Mouse (Mus musculus) CH12.LX (cell line): Measurements from ENCODE around the gene Ripk1. TPM values are rescaled to one million over a fixed set of nuclear protein-coding genes. Genes with fewer than 3 reads are reported as not detected.

Experiments
- DNase-seq: peaks from one replicate; pipeline ENCODE4 v3.0.0-alpha.2; 2013; ENCODE audit errors: extremely low read depth
- H3K27ac ChIP-seq: 2 replicates; pipeline ENCODE4 v1.5.1; 2012; ENCODE audit warnings: low read depth, mild to moderate bottlenecking, control low read depth, moderate library complexity; ENCODE audit not compliant: insufficient read depth
- H3K27me3 ChIP-seq: replicated peaks from 2 replicates; pipeline ENCODE3; 2012; ENCODE audit warnings: inconsistent platforms
- H3K36me3 ChIP-seq, 2 experiments: replicated peaks in 1 of 2; 2 replicates each; pipeline versions ENCODE3 to v1.6.1; 2012; ENCODE audit warnings: inconsistent platforms in 1 of 2, low read length in 1 of 2, mild to moderate bottlenecking in 1 of 2, mixed read lengths in 1 of 2, moderate library complexity in 1 of 2; ENCODE audit not compliant: control insufficient read depth in 1 of 2, insufficient read depth in 1 of 2
- H3K4me1 ChIP-seq, 2 experiments: 2 replicates each; pipeline ENCODE4 v1.6.1; 2012; ENCODE audit warnings: inconsistent platforms in 1 of 2, moderate library complexity in 1 of 2; ENCODE audit not compliant: insufficient read depth in 2 of 2, control insufficient read depth in 1 of 2
- H3K4me2 ChIP-seq: 2 replicates; pipeline ENCODE4 v1.6.1; 2012; ENCODE audit warnings: low read depth, mild to moderate bottlenecking, control low read depth; ENCODE audit not compliant: poor library complexity, insufficient read depth, severe bottlenecking
- H3K4me3 ChIP-seq, 3 experiments: fragments of 150-350 bp in 1 of 3; sonication (generic) in 1 of 3; replicated peaks in 1 of 3; 2 replicates each; pipeline versions ENCODE3 to v1.5.1; 2011 to 2012; ENCODE audit warnings: low read depth in 2 of 3, low read length in 2 of 3, mild to moderate bottlenecking in 2 of 3, moderate library complexity in 2 of 3, control low read depth in 1 of 3, improper control_type of control experiment in 1 of 3, inconsistent platforms in 1 of 3, mixed read lengths in 1 of 3; ENCODE audit not compliant: poor library complexity in 1 of 3
- H3K79me2 ChIP-seq: replicated peaks from 2 replicates; pipeline ENCODE4 v1.6.1; 2012; ENCODE audit warnings: mild to moderate bottlenecking, moderate library complexity; ENCODE audit not compliant: control insufficient read depth, poor library complexity, insufficient read depth, severe bottlenecking; ENCODE audit errors: extremely low read depth
- H3K9ac ChIP-seq: 2 replicates; pipeline ENCODE4 v1.6.1; 2012; ENCODE audit warnings: low read depth, mild to moderate bottlenecking, control low read depth, moderate library complexity; ENCODE audit not compliant: insufficient read depth
- H3K9me3 ChIP-seq: replicated peaks from 2 replicates; pipeline ENCODE3; 2012; ENCODE audit warnings: low read length, inconsistent platforms, mixed read lengths
- BHLHE40 ChIP-seq: IDR thresholded peaks from 2 replicates; pipeline ENCODE4 v1.6.1; 2011; ENCODE audit warnings: mild to moderate bottlenecking, low read depth, low read length, improper control_type of control experiment
- E2F4 ChIP-seq: IDR thresholded peaks from 2 replicates; pipeline ENCODE4 v1.6.1; 2011; ENCODE audit warnings: low read depth, low read length, improper control_type of control experiment; ENCODE audit not compliant: insufficient replicate concordance
- EP300 ChIP-seq: IDR thresholded peaks from 2 replicates; pipeline ENCODE4 v1.6.1; 2011; ENCODE audit warnings: low read length, improper control_type of control experiment
- ETS1 ChIP-seq: conservative IDR thresholded peaks from 2 replicates; pipeline ENCODE4 v1.6.1; 2012; ENCODE audit warnings: low read depth, mild to moderate bottlenecking, inconsistent platforms, low read length, improper control_type of control experiment, moderate library complexity
- HCFC1 ChIP-seq: IDR thresholded peaks from 2 replicates; pipeline ENCODE4 v1.6.1; 2012; ENCODE audit warnings: low read depth, mild to moderate bottlenecking, inconsistent platforms, low read length, improper control_type of control experiment
- IRF4 ChIP-seq: IDR thresholded peaks from 2 replicates; pipeline ENCODE4 v1.6.1; 2014; ENCODE audit warnings: low read depth, mild to moderate bottlenecking, inconsistent platforms, low read length, improper control_type of control experiment
- JUND ChIP-seq: conservative IDR thresholded peaks from 2 replicates; pipeline ENCODE4 v1.6.1; 2011; ENCODE audit warnings: low read depth, low read length, improper control_type of control experiment
- KAT2A ChIP-seq: IDR thresholded peaks from 2 replicates; pipeline ENCODE4 v1.6.1; 2012; ENCODE audit warnings: low read length, improper control_type of control experiment, inconsistent platforms; ENCODE audit not compliant: insufficient replicate concordance
- MAX ChIP-seq: IDR thresholded peaks from 2 replicates; pipeline ENCODE4 v1.6.1; 2011; ENCODE audit warnings: low read length, improper control_type of control experiment
- MAZ ChIP-seq: IDR thresholded peaks from 2 replicates; pipeline ENCODE4 v1.6.1; 2012; ENCODE audit warnings: low read depth, mild to moderate bottlenecking, inconsistent platforms, low read length, improper control_type of control experiment, moderate library complexity
- MEF2A ChIP-seq: IDR thresholded peaks from 2 replicates; pipeline ENCODE4 v1.6.1; 2014; ENCODE audit warnings: low read depth, mild to moderate bottlenecking, inconsistent platforms, low read length, improper control_type of control experiment, borderline replicate concordance
- MYC ChIP-seq: IDR thresholded peaks from 2 replicates; pipeline ENCODE4 v1.6.1; 2011; ENCODE audit warnings: low read depth, mild to moderate bottlenecking, improper control_type of control experiment, low read length
- NRF1 ChIP-seq: IDR thresholded peaks from 2 replicates; pipeline ENCODE4 v1.6.1; 2014; ENCODE audit warnings: low read depth, mild to moderate bottlenecking, inconsistent platforms, low read length, improper control_type of control experiment, moderate library complexity
- SMC3 ChIP-seq: IDR thresholded peaks from 2 replicates; pipeline ENCODE4 v1.6.1; 2011; ENCODE audit warnings: low read depth, low read length, improper control_type of control experiment
- TCF12 ChIP-seq: IDR thresholded peaks from 2 replicates; pipeline ENCODE4 v1.6.1; 2014; ENCODE audit warnings: low read depth, mild to moderate bottlenecking, inconsistent platforms, low read length, improper control_type of control experiment
- UBTF ChIP-seq: IDR thresholded peaks from 2 replicates; pipeline ENCODE4 v1.6.1; 2012; ENCODE audit warnings: low read depth, mild to moderate bottlenecking, inconsistent platforms, low read length, improper control_type of control experiment, moderate library complexity
- USF2 ChIP-seq: conservative IDR thresholded peaks from 2 replicates; pipeline ENCODE4 v1.6.1; 2011; ENCODE audit warnings: low read depth, low read length, improper control_type of control experiment
- ZKSCAN1 ChIP-seq: IDR thresholded peaks from 2 replicates; pipeline ENCODE4 v1.6.1; 2012; ENCODE audit warnings: low read depth, inconsistent platforms, low read length, improper control_type of control experiment, borderline replicate concordance
- ZMIZ1 ChIP-seq: IDR thresholded peaks from 2 replicates; pipeline ENCODE4 v1.6.1; 2012; ENCODE audit warnings: low read depth, mild to moderate bottlenecking, inconsistent platforms, low read length, improper control_type of control experiment
- ZNF384 ChIP-seq: IDR thresholded peaks from 2 replicates; pipeline ENCODE4 v1.6.1; 2012; ENCODE audit warnings: low read depth, low read length, improper control_type of control experiment, inconsistent platforms
- dilution Hi-C: fragments of 300-500 bp; cut with MboI; formaldehyde crosslinking; loops from 2 replicates; pipeline ENCODE4 v1.14.3; 2020; ENCODE audit warnings: low sequenced_read_pairs; ENCODE audit not compliant: extremely low pct_unique_long_range_greater_than_20kb, extremely low pct_ligation_motif_present
- in situ Hi-C: fragments of 300-500 bp; cut with MboI; formaldehyde crosslinking; loops from 3 replicates; pipeline ENCODE4 v1.14.3; 2019; ENCODE audit warnings: low sequenced_read_pairs, low pct_ligation_motif_present, low pct_unique_long_range_greater_than_20kb, mixed read lengths
- polyA plus RNA-seq: library from polyadenylated mRNA; unstranded; fragments of >175 nt; gene quantifications from 2 replicates; pipeline ENCODE4 v1.2.1, GENCODE M21; 2012; ENCODE audit warnings: low read depth; ENCODE audit not compliant: insufficient read length
- total RNA-seq, 2 experiments: library from RNA; depleted of rRNA; stranded (reverse); fragments of 300-350 nt in 1 of 2; fragments of >200 nt in 1 of 2; gene quantifications; 2 replicates each; pipeline ENCODE4 v1.2.3; 2012 to 2014

Ripk1 gene
- total and polyA plus RNA-seq, 3 experiments: 13.1 to 18.6 (median 16.6) TPM

DNA sequence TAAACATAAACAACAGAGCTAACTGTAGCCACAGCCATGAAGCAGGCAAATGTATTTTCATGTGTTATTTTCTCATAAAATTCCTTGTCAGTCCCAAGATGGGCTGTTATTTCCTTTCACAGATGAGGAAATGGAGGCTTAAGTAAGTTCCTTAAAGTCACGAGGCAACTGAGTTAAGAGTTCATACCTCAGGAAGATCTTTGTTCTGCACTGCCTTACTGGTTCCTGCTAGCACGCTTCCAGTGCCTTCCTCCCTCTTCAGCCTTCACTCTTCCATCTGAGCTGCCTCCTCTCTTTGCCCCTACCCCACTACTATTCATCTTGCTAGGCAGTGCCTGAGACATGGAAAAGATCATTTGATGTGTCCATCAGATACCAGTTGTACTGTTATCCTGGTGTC, 5.1 kb downstream of the Ripk1 start:
- dilution Hi-C loops (no loop called here), in situ Hi-C loops (no loop called here)
- H3K79me2 ChIP-seq: peaks cover 9% of the 10 kb centered on the region; the same call in 1 of the 2 replicates
- peaks cover 12 to 47% of the 10 kb centered on the region in 2 experiments for H3K36me3 ChIP-seq
- no peaks in the 10 kb centered on the region for H3K27me3 ChIP-seq
- DNase-seq: no peak
- no peak overlapping the region for H3K27ac ChIP-seq
- TF ChIP-seq SMC3: no peak
- TF ChIP-seq ZMIZ1: no peak
- TF ChIP-seq ZKSCAN1: no peak
- no peak for TF ChIP-seq HCFC1
- TF ChIP-seq NRF1: no peak
- TF ChIP-seq MYC: no peak
- TF ChIP-seq MAZ: no peak
- TF ChIP-seq E2F4: no peak
- TF ChIP-seq MAX: no peak
- no peak for TF ChIP-seq ETS1
- TF ChIP-seq TCF12: no peak
- H3K9me3 ChIP-seq: no peaks in the 10 kb centered on the region
- no peak overlapping the region for H3K9ac ChIP-seq
- H3K4me2 ChIP-seq: no peak overlapping the region
- H3K4me3 ChIP-seq: no peak overlapping the region
- peaks cover 0 to 17% of the 10 kb centered on the region in 2 experiments; a peak in 2 of 4 replicates for H3K4me1 ChIP-seq

- H3K9me3 ChIP-seq: peaks cover 5% of the 10 kb centered on the region
- DNase-seq: no peak
- peaks cover 56 to 92% of the 10 kb centered on the region in 2 experiments for H3K36me3 ChIP-seq
- no peaks in the 10 kb centered on the region for H3K4me1 ChIP-seq
- no peak for TF ChIP-seq MYC
- TF ChIP-seq NRF1: no peak
- TF ChIP-seq ZNF384: no peak
- no peak for TF ChIP-seq IRF4
- no peak for TF ChIP-seq USF2
- no peak for TF ChIP-seq EP300
- TF ChIP-seq MEF2A: no peak
- TF ChIP-seq KAT2A: no peak
- no peak for TF ChIP-seq BHLHE40
- TF ChIP-seq UBTF: no peak
- no peak for TF ChIP-seq JUND
- no peak overlapping the region for H3K9ac ChIP-seq
- H3K79me2 ChIP-seq: no peaks in the 10 kb centered on the region
- dilution Hi-C loops: no loop called here
- in situ Hi-C loops: no loop called here
- H3K4me2 ChIP-seq: no peak overlapping the region
- H3K4me3 ChIP-seq: no peak overlapping the region
- H3K27me3 ChIP-seq: no peaks in the 10 kb centered on the region
- H3K27ac ChIP-seq: no peak overlapping the region
Observed at GRCm38 (mm10) chr13:34016927-34017569, 14.9 kb downstream of the Ripk1 start.
